Mouse (Mus musculus): ENCODE data around the gene Olfr64. TPM values are rescaled to one million over a fixed set of nuclear protein-coding genes. Genes with fewer than 3 reads are reported as not detected.

Olfr64 gene
- not detected for total RNA-seq (2023)

DNA sequence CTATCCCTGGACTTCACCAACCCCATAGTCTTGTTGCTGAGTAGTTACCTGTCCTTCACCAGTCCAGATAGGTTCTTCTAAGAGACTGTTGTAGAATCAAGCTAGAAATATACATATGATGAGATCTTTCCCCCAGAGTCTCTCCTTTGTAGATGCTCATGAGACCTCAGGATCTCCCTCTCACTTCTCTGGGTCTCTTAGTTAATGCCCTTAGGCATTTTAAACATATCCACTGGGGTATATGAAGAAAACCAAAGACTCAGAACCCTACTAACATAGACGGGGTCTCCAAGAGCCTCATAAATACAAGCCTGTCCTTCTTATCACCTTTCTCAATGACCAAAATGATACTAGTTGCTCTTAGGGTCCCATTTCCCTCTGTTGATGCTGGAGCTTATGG is at the start of gene Olfr64:
Gene Olfr64, minus strand, starts transcription at position 101 of the 400 bp plus-strand sequence.

DNA sequence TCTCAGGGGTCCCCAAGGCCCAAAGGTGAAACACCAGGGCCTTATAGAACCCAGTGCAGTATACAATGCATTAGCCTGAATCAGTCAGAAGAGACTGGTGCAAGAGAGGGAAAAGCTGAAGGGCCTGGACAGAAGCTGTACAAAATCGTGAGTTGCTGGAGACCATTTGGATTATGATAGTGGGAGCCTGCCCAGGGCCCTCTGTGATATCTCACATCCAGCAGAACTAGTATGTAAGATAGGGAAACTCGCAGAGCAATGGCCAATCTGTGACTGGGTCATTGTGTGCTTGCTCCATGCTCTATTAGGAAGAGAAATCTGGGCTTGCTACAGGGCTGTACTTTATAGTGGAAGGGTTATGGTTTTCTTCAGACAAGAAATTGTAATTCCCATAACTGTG is 40.0 kb upstream of the Olfr64 start, which contains the start of gene Olfr632:
Gene Olfr632, plus strand, starts transcription at position 84 of the 400 bp plus-strand sequence.

GRCm38 (mm10) chr7:103928525-103928924 is 34.2 kb upstream of the Olfr64 start, which contains the start of gene Olfr631:
Olfr631 (plus strand) TSS chr7:103928825.

GRCm38 (mm10) chr7:103903187-103903586 is 8.9 kb upstream of the Olfr64 start, which contains the start of gene Olfr65:
Olfr65 (plus strand) TSS chr7:103903487.

GRCm38 (mm10) chr7:103886152-103886551 is 8.1 kb downstream of the Olfr64 start, which contains the start of gene Olfr66:
Olfr66 (minus strand) TSS chr7:103886252.

GRCm38 (mm10) chr7:103853090-103853489 is 41.2 kb downstream of the Olfr64 start, which contains the start of gene Hbb-y:
Hbb-y (minus strand) TSS chr7:103853216.

DNA sequence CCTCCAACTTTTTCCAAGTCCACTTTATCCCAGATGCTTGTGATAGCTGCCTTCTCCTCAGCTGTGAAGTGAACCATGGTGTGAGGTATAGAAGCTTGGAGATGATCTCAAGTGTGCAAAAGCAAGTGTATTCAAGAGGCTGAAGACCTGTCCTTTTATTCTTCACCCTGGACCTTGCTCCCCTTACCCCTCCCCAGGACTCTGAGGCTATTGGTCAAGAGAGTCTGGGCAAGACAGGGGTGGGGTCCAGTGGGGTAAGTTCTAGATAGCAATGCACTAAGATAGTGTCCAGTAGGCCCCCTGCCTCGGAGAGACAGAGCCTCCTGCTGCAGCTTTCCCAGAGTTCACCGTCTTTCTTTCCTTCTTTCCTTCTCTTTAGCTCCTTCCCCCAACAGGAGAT is 51.3 kb downstream of the Olfr64 start, which contains the start of gene Hbb-bh1:
Gene Hbb-bh1, minus strand, starts transcription at position 131 of the 400 bp plus-strand sequence.

GRCm38 (mm10) chr7:103840268-103840667 is 54.0 kb downstream of the Olfr64 start, which contains the start of gene Hbb-bh2:
Hbb-bh2 (minus strand) TSS chr7:103840520.

Other genes starting within 250 kb of the Olfr64 start
- gene Olfr623, start 230.8 kb downstream of the Olfr64 start, total RNA-seq (2023): not detected
- gene Olfr624, start 223.3 kb downstream of the Olfr64 start, total RNA-seq (2023): not detected
- not detected for gene Olfr625-ps1, start 211.8 kb downstream of the Olfr64 start, total RNA-seq (2023)
- not detected for gene Olfr243, start 179.8 kb downstream of the Olfr64 start, total RNA-seq (2023)
- gene Olfr628, start 164.1 kb downstream of the Olfr64 start, total RNA-seq (2023): not detected
- not detected for gene Olfr629, start 149.5 kb downstream of the Olfr64 start, total RNA-seq (2023)
- gene Olfr630, start 137.2 kb downstream of the Olfr64 start, total RNA-seq (2023): not detected
- gene Olfr69, start 122.9 kb downstream of the Olfr64 start, total RNA-seq (2023): not detected
- gene Olfr68, start 114.8 kb downstream of the Olfr64 start, total RNA-seq (2023): not detected
- not detected for gene Olfr67, start 102.7 kb downstream of the Olfr64 start, total RNA-seq (2023)
- 10 to 100 TPM in 1 of 2 experiments, 1 to 10 TPM in 1; 3.1 to 49.4 TPM for gene Hbb-bt, start 80.5 kb downstream of the Olfr64 start, total RNA-seq (2023)
- 100 to 1,000 TPM in 1 of 2 experiments, 10 to 100 TPM in 1; 22.4 to 295 TPM for gene Hbb-bs, start 66.4 kb downstream of the Olfr64 start, total RNA-seq (2023)
- gene Hbb-bh2, start 54.0 kb downstream of the Olfr64 start, total RNA-seq (2023): not detected
- gene Hbb-bh1, start 51.3 kb downstream of the Olfr64 start, total RNA-seq (2023): not detected
- gene Hbb-y, start 41.3 kb downstream of the Olfr64 start, total RNA-seq (2023): not detected
- not detected for gene Olfr66, start 8.2 kb downstream of the Olfr64 start, total RNA-seq (2023)
- gene Olfr65, start 9.0 kb upstream of the Olfr64 start, total RNA-seq (2023): not detected
- gene Olfr631, start 34.3 kb upstream of the Olfr64 start, total RNA-seq (2023): not detected
- gene Olfr632, start 39.9 kb upstream of the Olfr64 start, total RNA-seq (2023): not detected
- not detected for gene Olfr633, start 50.0 kb upstream of the Olfr64 start, total RNA-seq (2023)
- not detected for gene Olfr635, start 76.7 kb upstream of the Olfr64 start, total RNA-seq (2023)
- not detected for gene Olfr638, start 104.3 kb upstream of the Olfr64 start, total RNA-seq (2023)
- gene Olfr639, start 122.8 kb upstream of the Olfr64 start, total RNA-seq (2023): not detected
- not detected for gene Olfr640, start 131.1 kb upstream of the Olfr64 start, total RNA-seq (2023)
- gene Olfr641, start 141.0 kb upstream of the Olfr64 start, total RNA-seq (2023): not detected
- not detected for gene Olfr642, start 158.2 kb upstream of the Olfr64 start, total RNA-seq (2023)
- gene 4930516K23Rik, start 167.0 kb upstream of the Olfr64 start, total RNA-seq (2023): not detected
- gene Olfr644, start 177.4 kb upstream of the Olfr64 start, total RNA-seq (2023): not detected
- gene Olfr645, start 191.0 kb upstream of the Olfr64 start, total RNA-seq (2023): not detected
- not detected for gene Olfr646, start 210.4 kb upstream of the Olfr64 start, total RNA-seq (2023)
- not detected for gene Ubqln5, start 235.3 kb upstream of the Olfr64 start, total RNA-seq (2023)
- not detected for gene Olfr643, start 242.9 kb upstream of the Olfr64 start, total RNA-seq (2023)
- gene Ubqln3, start 248.8 kb upstream of the Olfr64 start, total RNA-seq (2023): not detected

Measured in B cell, adult 67 days (primary cell).